Mouse (Mus musculus) MEL (cell line): ENCODE results near the gene G3bp2. TPM values are rescaled to one million over a fixed set of nuclear protein-coding genes. Genes with fewer than 3 reads are reported as not detected.
A peak's percentile ranks its signal among the peaks of the same experiment; 100 is the strongest.

Experiments used
- DNase-seq: peaks from one replicate; pipeline ENCODE4 v3.0.0; 2011; ENCODE audit warnings: low read depth, low spot score
- H3K27ac ChIP-seq: 2 replicates; pipeline ENCODE4 v1.5.1; 2012; ENCODE audit warnings: low read depth, mild to moderate bottlenecking, control low read depth, low read length, moderate library complexity; ENCODE audit not compliant: control insufficient read depth
- H3K27me3 ChIP-seq, 2 experiments: fragments of 150-350 bp in 1 of 2; sonication (generic) in 1 of 2; 2 replicates each; pipeline ENCODE4 v1.6.1; 2012; ENCODE audit warnings: low read length in 2 of 2, mild to moderate bottlenecking in 2 of 2, improper control_type of control experiment in 1 of 2, moderate library complexity in 1 of 2; ENCODE audit not compliant: insufficient read depth in 2 of 2, control insufficient read depth in 1 of 2
- H3K36me3 ChIP-seq, 2 experiments: 2 replicates each; pipeline ENCODE4 v1.6.1; 2012 to 2014; ENCODE audit warnings: low read length in 2 of 2, improper control_type of control experiment in 1 of 2, inconsistent platforms in 1 of 2, mild to moderate bottlenecking in 1 of 2; ENCODE audit not compliant: insufficient read depth in 2 of 2, control insufficient read depth in 1 of 2
- H3K4me1 ChIP-seq, 2 experiments: fragments of 150-350 bp in 1 of 2; sonication (generic) in 1 of 2; 2 replicates each; pipeline ENCODE4 v1.6.1; 2012; ENCODE audit warnings: low read length in 2 of 2, improper control_type of control experiment in 1 of 2, mild to moderate bottlenecking in 1 of 2; ENCODE audit not compliant: insufficient read depth in 2 of 2, control insufficient read depth in 1 of 2
- H3K4me3 ChIP-seq, 2 experiments: fragments of 150-350 bp in 1 of 2; sonication (generic) in 1 of 2; 2 replicates each; pipeline ENCODE4 v1.5.1; 2012; ENCODE audit warnings: low read depth in 2 of 2, low read length in 2 of 2, mild to moderate bottlenecking in 2 of 2, moderate library complexity in 2 of 2, control low read depth in 1 of 2, improper control_type of control experiment in 1 of 2; ENCODE audit not compliant: control insufficient read depth in 1 of 2, insufficient read depth in 1 of 2
- H3K79me2 ChIP-seq: 2 replicates; pipeline ENCODE4 v1.6.1; 2012; ENCODE audit warnings: mild to moderate bottlenecking, low read length, moderate library complexity; ENCODE audit not compliant: control insufficient read depth, poor library complexity, insufficient read depth
- H3K9ac ChIP-seq: 2 replicates; pipeline ENCODE4 v1.6.1; 2012; ENCODE audit warnings: low read depth, mild to moderate bottlenecking, control low read depth, low read length, moderate library complexity; ENCODE audit not compliant: control insufficient read depth, poor library complexity, severe bottlenecking
- H3K9me3 ChIP-seq: fragments of 150-350 bp; sonication (generic); replicated peaks from 2 replicates; pipeline ENCODE4 v1.6.1; 2012; ENCODE audit warnings: mild to moderate bottlenecking, low read length, improper control_type of control experiment, moderate library complexity; ENCODE audit not compliant: insufficient read depth
- BHLHE40 ChIP-seq: IDR thresholded peaks from 2 replicates; pipeline ENCODE4 v1.6.1; 2012; ENCODE audit warnings: low read depth, mild to moderate bottlenecking, inconsistent platforms, low read length, improper control_type of control experiment, borderline replicate concordance
- CTCF ChIP-seq, 3 experiments: IDR thresholded peaks in 2 of 3; conservative IDR thresholded peaks in 1 of 3; 2 replicates each; pipeline ENCODE4 v1.5.1; 2011 to 2012; ENCODE audit warnings: low read length in 3 of 3, low read depth in 2 of 3, mild to moderate bottlenecking in 2 of 3, improper control_type of control experiment in 1 of 3, inconsistent platforms in 1 of 3, mixed read lengths in 1 of 3, moderate library complexity in 1 of 3; ENCODE audit not compliant: control insufficient read depth in 1 of 3, insufficient read depth in 1 of 3, poor library complexity in 1 of 3, severe bottlenecking in 1 of 3
- ELF1 ChIP-seq: IDR thresholded peaks from 2 replicates; pipeline ENCODE4 v1.6.1; 2014; ENCODE audit warnings: low read depth, mild to moderate bottlenecking, inconsistent platforms, low read length, improper control_type of control experiment, moderate library complexity
- GATA1 ChIP-seq: IDR thresholded peaks from 2 replicates; pipeline ENCODE4 v1.6.1; 2011; ENCODE audit warnings: low read depth, low read length, improper control_type of control experiment
- KAT2A ChIP-seq: conservative IDR thresholded peaks from 2 replicates; pipeline ENCODE4 v1.6.1; 2012; ENCODE audit warnings: low read depth, low read length, improper control_type of control experiment, inconsistent platforms
- MAX ChIP-seq: IDR thresholded peaks from 2 replicates; pipeline ENCODE4 v1.6.1; 2011; ENCODE audit warnings: low read length, improper control_type of control experiment
- MAZ ChIP-seq: IDR thresholded peaks from 2 replicates; pipeline ENCODE4 v1.6.1; 2012; ENCODE audit warnings: low read depth, mild to moderate bottlenecking, inconsistent platforms, low read length, improper control_type of control experiment
- POLR2AphosphoS2 ChIP-seq: IDR thresholded peaks from 2 replicates; pipeline ENCODE4 v1.6.1; 2011; ENCODE audit warnings: low read length, improper control_type of control experiment
- TAL1 ChIP-seq: IDR thresholded peaks from 2 replicates; pipeline ENCODE4 v1.6.1; 2012; ENCODE audit warnings: mild to moderate bottlenecking, inconsistent platforms, low read length, moderate library complexity, mixed read lengths
- USF2 ChIP-seq, 2 experiments: IDR thresholded peaks; 2 replicates each; pipeline ENCODE4 v1.6.1; 2011 to 2012; ENCODE audit warnings: improper control_type of control experiment in 2 of 2, low read length in 2 of 2, borderline replicate concordance in 1 of 2, inconsistent platforms in 1 of 2, low read depth in 1 of 2, mild to moderate bottlenecking in 1 of 2; ENCODE audit not compliant: insufficient read depth in 1 of 2
- polyA plus RNA-seq, 2 experiments: library from polyadenylated mRNA; stranded (reverse) in 1 of 2; unstranded in 1 of 2; fragments of >175 nt in 1 of 2; fragments of >200 nt in 1 of 2; gene quantifications; 2 replicates each; pipeline versions ENCODE4 v1.2.1 to v1.2.4; 2012; ENCODE audit warnings: low replicate concordance in 2 of 2, low read depth in 1 of 2; ENCODE audit not compliant: insufficient read length in 2 of 2, insufficient read depth in 1 of 2, missing spikeins in 1 of 2
- total RNA-seq: library from RNA; depleted of rRNA; stranded (reverse); fragments of 300-350 nt; gene quantifications from 2 replicates; pipeline ENCODE4 v1.2.3, GENCODE M21; 2012

The G3bp2 gene
- total and polyA plus RNA-seq, 3 experiments = 42.8 to 177 (median 65.5) TPM

DNA sequence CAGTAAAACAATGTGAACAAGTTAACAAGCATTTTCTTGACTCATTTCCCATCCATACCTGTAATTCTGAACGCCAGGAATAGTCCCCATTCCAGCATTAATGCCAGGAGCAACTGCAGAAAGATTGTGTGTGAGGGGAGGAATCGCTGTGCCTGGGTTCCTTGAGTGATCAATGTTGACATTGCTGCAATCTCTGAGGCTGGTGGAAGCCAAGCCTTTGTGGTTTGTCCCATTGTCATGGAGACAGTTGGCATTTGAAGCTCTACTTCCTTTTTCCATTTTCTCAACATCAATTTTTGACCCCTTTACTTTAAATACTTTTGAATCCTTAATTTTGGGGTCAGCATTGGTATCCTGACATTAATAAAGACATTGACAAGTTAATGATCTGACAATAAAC, 63.6 kb downstream of the G3bp2 start:
- Histone ChIP-seq H3K4me3 (no peak overlapping the region), H3K79me2 (no peaks in the 10 kb centered on the region), H3K9ac (no peak overlapping the region), H3K4me1 (0 out of 4 replicates have a peak, but pooled peaks cover 0 to 2% of the 10 kb centered on the region in 2 experiments), H3K27me3 (no peaks in the 10 kb centered on the region), H3K9me3 (no peaks in the 10 kb centered on the region), H3K27ac (no peak overlapping the region), H3K36me3 (no peaks in the 10 kb centered on the region)
- peak; percentile 41 for DNase-seq
- TF ChIP-seq CTCF (IDR thresholded peaks at IDR 0.05 in 2 of 3, conservative IDR thresholded peaks at IDR 0.05 in 1 of 3; ENCODE audit: control insufficient read depth in 1 of 3, insufficient read depth in 1 of 3, low read depth in 2 of 3, low read length in 3 of 3, poor library complexity in 1 of 3, severe bottlenecking in 1 of 3) (no peak), ELF1 (no peak)

DNA sequence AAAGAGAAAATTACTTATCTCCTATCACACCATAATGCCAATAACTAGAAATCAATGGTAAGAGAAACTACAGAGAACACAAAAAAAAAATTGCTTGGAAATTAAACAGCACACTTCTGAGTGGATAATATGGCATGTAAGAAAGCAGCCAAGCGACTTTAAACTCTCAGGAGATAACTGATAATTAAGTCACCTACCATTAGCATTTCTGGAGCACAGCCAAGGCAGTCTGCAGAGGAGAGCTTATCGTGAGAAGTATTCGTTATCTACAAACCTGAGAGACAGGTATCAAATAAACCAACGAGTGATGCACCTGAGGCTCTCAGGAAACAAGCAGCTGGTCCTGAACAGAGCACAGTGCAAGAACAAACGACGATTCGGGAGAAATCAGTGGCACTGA, 71.8 kb downstream of the G3bp2 start:
- peak; percentile 24 for DNase-seq
- H3K9me3 ChIP-seq = no peaks in the 10 kb centered on the region
- TF ChIP-seq USF2 (IDR thresholded peaks at IDR 0.05; ENCODE audit: borderline replicate concordance in 1 of 2, insufficient read depth in 1 of 2, low read depth in 1 of 2, low read length in 2 of 2) = no peak
- peak; percentile 65 for TF ChIP-seq GATA1
- TF ChIP-seq, all 39 proteins: peak for 1
- Histone ChIP-seq H3K4me3 (no peak overlapping the region), H3K79me2 (no peaks in the 10 kb centered on the region), H3K4me1 (peaks cover 0 to 3% of the 10 kb centered on the region in 2 experiments; a peak in 1 of 4 replicates), H3K27ac (no peak overlapping the region), H3K27me3 (no peaks in the 10 kb centered on the region; a peak in 1 of 4 replicates), H3K9ac (no peak overlapping the region), H3K36me3 (peaks cover 0 to 6% of the 10 kb centered on the region in 2 experiments; a peak in 2 of 4 replicates)

DNA sequence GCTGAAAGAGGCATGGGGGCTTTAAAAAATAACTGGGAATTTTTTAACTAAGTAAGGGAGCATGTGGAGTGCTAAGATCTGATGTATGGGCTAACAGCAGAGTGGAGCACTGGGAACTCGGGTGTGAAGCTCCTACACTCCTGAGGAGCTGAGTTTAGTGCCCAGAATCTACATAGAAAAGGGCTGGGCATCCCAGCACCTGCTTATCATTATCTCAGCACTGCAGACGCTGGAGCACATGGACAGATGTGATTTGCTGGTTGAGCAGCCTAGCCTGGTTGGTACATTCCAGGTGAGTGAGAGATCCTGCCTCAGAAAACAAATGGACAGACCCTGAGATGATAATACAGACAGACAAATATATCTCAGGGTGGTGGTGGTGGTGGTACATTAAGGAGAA, 73.7 kb downstream of the G3bp2 start:
- Histone ChIP-seq H3K9ac (no peak overlapping the region), H3K4me1 (peaks cover 0 to 3% of the 10 kb centered on the region in 2 experiments; a peak in 1 of 4 replicates), H3K36me3 (peaks cover 0 to 6% of the 10 kb centered on the region in 2 experiments; a peak in 2 of 4 replicates), H3K27ac (no peak overlapping the region), H3K27me3 (no peaks in the 10 kb centered on the region; a peak in 1 of 4 replicates), H3K4me3 (no peak overlapping the region), H3K9me3 (no peaks in the 10 kb centered on the region), H3K79me2 (no peaks in the 10 kb centered on the region)
- no peak for DNase-seq
- TF ChIP-seq GATA1 (0 out of 2 replicates have a peak, but pooled peaks have one; percentile 28), MAX (peak; percentile 59), POLR2AphosphoS2 (no peak), MAZ (no peak), KAT2A (no peak), TAL1 (peak; percentile 47), BHLHE40 (peak; percentile 87)
